Mouse (Mus musculus): ENCODE data around the gene AW551984. TPM values are rescaled to one million over a fixed set of nuclear protein-coding genes. Genes with fewer than 3 reads are reported as not detected.

The AW551984 gene
- polyA plus RNA-seq (2012; rRNA removed) = 0.91 and 1.0 TPM in 2 replicates

DNA sequence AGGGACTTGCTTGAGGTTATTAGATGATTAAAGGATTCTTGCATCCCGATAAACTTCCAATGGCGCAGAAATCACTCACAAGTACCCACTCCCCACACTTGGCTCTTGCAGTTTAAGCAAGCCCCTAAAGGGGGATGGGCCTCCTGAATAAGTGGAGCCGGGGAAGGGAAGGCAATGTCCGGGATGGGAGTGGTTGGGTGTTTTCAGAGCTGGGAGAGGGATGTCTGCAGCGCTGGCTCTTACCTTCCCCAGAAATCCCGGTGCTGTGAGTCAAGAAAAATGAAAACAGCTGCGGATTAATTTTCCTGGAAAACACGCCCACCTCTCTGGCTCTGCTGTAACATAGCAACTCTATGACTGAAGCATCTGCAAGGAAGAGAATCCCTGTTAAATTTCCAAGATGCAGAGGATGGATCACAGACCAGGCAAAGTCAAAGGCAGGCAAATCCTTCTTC lies at the start of gene AW551984:
Gene AW551984, minus strand, starts transcription at position 405 of the 455 bp plus-strand sequence.

DNA sequence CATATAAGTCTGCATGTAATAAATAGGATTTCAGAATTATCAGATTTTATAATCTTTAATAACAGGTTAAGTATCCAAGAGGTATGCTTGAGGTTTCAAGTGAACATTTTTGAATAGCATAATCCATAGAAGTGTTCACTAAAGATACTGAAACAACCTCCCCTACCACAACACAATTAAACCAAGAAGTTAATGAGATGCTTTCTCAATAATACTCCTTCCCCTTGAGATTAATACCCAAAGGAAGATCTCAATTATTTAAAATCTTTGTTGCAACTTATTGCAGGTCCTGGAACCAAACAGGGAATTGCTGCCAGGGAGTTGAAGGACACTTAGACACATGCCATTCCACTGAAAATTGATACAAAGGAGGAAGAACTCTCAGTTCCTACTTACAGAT lies 40.6 kb upstream of the AW551984 start, which contains the start of gene Olfr961:
Gene Olfr961, plus strand, starts transcription at position 301 of the 400 bp plus-strand sequence.

DNA sequence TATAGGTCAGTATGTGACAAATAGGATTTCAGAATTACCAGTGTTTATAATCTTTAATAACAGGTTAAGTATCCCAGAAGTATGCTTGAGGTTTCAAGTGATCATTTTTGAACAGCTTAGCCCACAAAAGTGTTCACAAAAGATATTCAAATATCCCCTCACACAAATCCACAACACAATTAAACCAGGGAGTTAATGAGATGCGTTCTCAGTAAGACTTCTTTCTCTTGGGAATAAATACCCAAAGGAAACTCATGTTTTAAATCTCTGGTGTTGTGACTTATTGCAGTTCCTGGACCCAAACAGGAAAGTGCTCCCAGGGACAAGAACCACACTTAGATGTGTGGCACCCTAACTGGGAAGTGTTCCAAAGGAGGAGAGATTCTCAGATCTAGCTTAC lies 16.9 kb upstream of the AW551984 start, which contains the start of gene Olfr960:
Gene Olfr960, plus strand, starts transcription at position 301 of the 400 bp plus-strand sequence.

DNA sequence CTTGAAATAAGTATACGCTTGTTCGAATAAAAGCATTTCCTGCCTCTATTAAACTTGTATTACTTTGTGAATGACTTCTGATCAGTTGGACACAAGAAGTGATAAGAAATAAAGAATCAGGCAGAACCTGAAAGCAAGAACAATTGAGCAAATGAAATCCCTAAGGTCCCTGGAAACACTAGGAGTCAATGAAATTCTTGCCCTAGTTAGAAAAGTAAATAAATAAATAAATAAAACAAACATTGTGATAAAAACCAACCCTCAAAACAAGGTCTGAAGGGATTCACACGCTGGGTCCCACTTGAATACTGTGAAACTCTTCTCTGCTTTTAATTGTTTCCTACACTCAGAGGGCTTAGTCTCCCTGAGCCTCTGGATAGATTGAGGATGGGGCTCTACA lies 6.2 kb upstream of the AW551984 start, which contains the start of gene Olfr148:
Gene Olfr148, plus strand, starts transcription at position 301 of the 400 bp plus-strand sequence.

DNA sequence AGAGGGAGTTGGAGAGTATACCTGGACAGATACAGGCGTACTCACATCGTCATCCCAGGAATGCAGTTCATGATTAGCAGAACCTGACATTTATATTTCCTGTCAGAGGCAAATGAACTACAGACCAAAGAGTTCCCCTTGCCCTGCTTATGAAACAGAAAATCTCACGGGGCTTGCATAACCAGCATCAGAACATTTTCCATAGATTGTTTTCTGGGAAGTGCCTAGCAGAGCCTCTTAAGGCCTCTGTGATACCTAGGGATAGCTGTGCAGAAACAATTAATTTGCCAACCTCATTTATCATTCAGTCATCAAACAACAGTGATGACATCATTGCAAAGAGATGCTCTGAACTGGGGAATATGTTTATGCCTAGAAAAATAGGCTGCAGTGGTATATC lies 28.7 kb downstream of the AW551984 start, which contains the start of gene Olfr959:
Gene Olfr959, minus strand, starts transcription at position 101 of the 400 bp plus-strand sequence.

DNA sequence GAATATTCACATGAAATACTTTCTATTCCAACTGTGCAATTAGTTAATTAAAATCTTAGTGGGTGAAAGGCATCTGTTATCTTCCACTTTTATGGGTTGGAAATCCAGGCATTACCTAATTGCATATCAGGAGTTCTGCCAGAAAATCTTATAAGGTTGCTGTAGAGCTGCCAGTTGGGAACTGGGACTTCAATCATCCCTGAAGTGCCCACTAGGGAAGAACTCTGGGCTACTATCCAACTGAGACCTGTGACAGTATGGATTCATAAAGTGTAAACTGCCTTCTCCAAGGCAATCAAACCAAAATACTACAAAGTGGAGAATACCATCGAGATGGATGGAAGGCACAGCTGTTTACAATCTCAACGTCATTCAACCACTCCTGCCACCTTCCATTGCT lies 50.3 kb downstream of the AW551984 start, which contains the start of gene Olfr958:
Gene Olfr958, minus strand, starts transcription at position 109 of the 400 bp plus-strand sequence.

Other genes starting within 250 kb of the AW551984 start
- gene Olfr951, start 217.0 kb downstream of the AW551984 start, polyA plus RNA-seq (2012; rRNA removed) = not detected in 2 replicates
- not detected in 2 replicates for gene Olfr952, start 177.3 kb downstream of the AW551984 start, polyA plus RNA-seq (2012; rRNA removed)
- not detected in 2 replicates for gene Olfr954, start 147.7 kb downstream of the AW551984 start, polyA plus RNA-seq (2012; rRNA removed)
- gene Olfr955, start 132.5 kb downstream of the AW551984 start, polyA plus RNA-seq (2012; rRNA removed) = not detected in 2 replicates
- gene Olfr44, start 110.4 kb downstream of the AW551984 start, polyA plus RNA-seq (2012; rRNA removed) = not detected in 2 replicates
- gene Olfr957, start 88.6 kb downstream of the AW551984 start, polyA plus RNA-seq (2012; rRNA removed) = not detected in 2 replicates
- gene Olfr958, start 50.3 kb downstream of the AW551984 start, polyA plus RNA-seq (2012; rRNA removed) = not detected in 2 replicates
- not detected in 2 replicates for gene Olfr959, start 28.8 kb downstream of the AW551984 start, polyA plus RNA-seq (2012; rRNA removed)
- not detected in 2 replicates for gene Olfr148, start 6.3 kb upstream of the AW551984 start, polyA plus RNA-seq (2012; rRNA removed)
- gene Olfr960, start 17.0 kb upstream of the AW551984 start, polyA plus RNA-seq (2012; rRNA removed) = not detected in 2 replicates
- not detected in 2 replicates for gene Olfr961, start 40.7 kb upstream of the AW551984 start, polyA plus RNA-seq (2012; rRNA removed)
- gene Olfr963, start 62.8 kb upstream of the AW551984 start, polyA plus RNA-seq (2012; rRNA removed) = not detected in 2 replicates
- gene Olfr149, start 102.7 kb upstream of the AW551984 start, polyA plus RNA-seq (2012; rRNA removed) = not detected in 2 replicates
- not detected in 2 replicates for gene Olfr965, start 107.0 kb upstream of the AW551984 start, polyA plus RNA-seq (2012; rRNA removed)
- gene Olfr150, start 126.6 kb upstream of the AW551984 start, polyA plus RNA-seq (2012; rRNA removed) = not detected in 2 replicates
- gene Olfr967, start 141.8 kb upstream of the AW551984 start, polyA plus RNA-seq (2012; rRNA removed) = not detected in 2 replicates
- not detected in 2 replicates for gene Olfr968, start 178.8 kb upstream of the AW551984 start, polyA plus RNA-seq (2012; rRNA removed)
- gene Olfr969, start 186.5 kb upstream of the AW551984 start, polyA plus RNA-seq (2012; rRNA removed) = not detected in 2 replicates
- not detected in 2 replicates for gene Olfr970, start 204.5 kb upstream of the AW551984 start, polyA plus RNA-seq (2012; rRNA removed)
- not detected in 2 replicates for gene Olfr971, start 232.5 kb upstream of the AW551984 start, polyA plus RNA-seq (2012; rRNA removed)